Mouse (Mus musculus): ENCODE results near the gene Ankrd63.

DNA sequence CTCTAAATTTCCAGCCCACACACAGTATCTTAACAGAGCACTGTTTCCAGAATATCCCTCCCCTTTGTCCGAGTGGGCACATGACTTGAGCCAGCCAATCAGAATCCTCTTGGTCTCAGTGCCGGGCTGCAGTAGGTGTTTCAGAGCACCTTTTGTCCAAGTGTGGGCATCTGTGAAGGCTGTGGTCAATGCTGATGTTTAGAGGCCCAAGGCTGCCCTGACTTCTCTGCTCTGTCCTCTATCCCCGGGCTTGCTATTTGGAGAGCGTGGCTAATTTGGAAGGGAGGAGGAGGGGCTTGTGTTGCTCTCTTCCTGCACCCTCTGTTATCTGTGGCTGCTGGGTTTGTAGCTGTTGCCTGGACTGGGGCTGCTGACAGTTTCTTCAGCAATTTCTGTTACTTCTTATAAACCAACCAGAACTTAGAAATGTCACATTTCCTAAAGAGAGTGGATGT lies 43.7 kb downstream of the Ankrd63 start:
- TF ChIP-seq RCOR1 (IDR thresholded peaks at IDR 0.05; ENCODE audit: low read depth, low read length), result no peak
- peak; percentile 43 to 86; a peak in 3 of 4 replicates for TF ChIP-seq POLR2A (IDR thresholded peaks at IDR 0.05; ENCODE audit: control insufficient read depth in 1 of 2, insufficient read depth in 1 of 2, low read depth in 1 of 2, low read length in 2 of 2, poor library complexity in 1 of 2)
- no peak; the same call in 1 of the 2 replicates for TF ChIP-seq BHLHE40 (IDR thresholded peaks at IDR 0.05; ENCODE audit: borderline replicate concordance, low read depth, low read length)
- no peak for TF ChIP-seq CTCF (IDR thresholded peaks at IDR 0.05 in 2 of 3, conservative IDR thresholded peaks at IDR 0.05 in 1 of 3; ENCODE audit: control insufficient read depth in 1 of 3, insufficient read depth in 1 of 3, low read depth in 2 of 3, low read length in 3 of 3, poor library complexity in 1 of 3, severe bottlenecking in 1 of 3)
- TF ChIP-seq MAZ (IDR thresholded peaks at IDR 0.05; ENCODE audit: low read depth, low read length), result no peak
- no peak for TF ChIP-seq KAT2A (conservative IDR thresholded peaks at IDR 0.05; ENCODE audit: low read depth, low read length)
- TF ChIP-seq GABPA (IDR thresholded peaks at IDR 0.05; ENCODE audit: low read depth, low read length), result no peak
- no peak for TF ChIP-seq CHD2 (IDR thresholded peaks at IDR 0.05; ENCODE audit: low read length)
- TF ChIP-seq EP300 (IDR thresholded peaks at IDR 0.05; ENCODE audit: low read depth in 1 of 2, low read length in 2 of 2), result peak; percentile 65 to 67
- no peak for TF ChIP-seq RAD21 (IDR thresholded peaks at IDR 0.05; ENCODE audit: low read depth, low read length)
